Mouse (Mus musculus) kidney, postnatal 36 days (tissue): ENCODE results near the gene Pnpla6.
A peak's percentile ranks its signal among the peaks of the same experiment; 100 is the strongest.

ENCODE experiments used
- DNase-seq, 2 experiments: peaks; one replicate each; pipeline ENCODE4 v3.0.0; 2021 to 2022; ENCODE audit warnings: mixed read lengths in 2 of 2

Pnpla6 gene

GRCm38 (mm10) chr8:3507979-3508754 is 7.0 kb upstream of the Pnpla6 start:
- peak; percentile 43 to 48 for DNase-seq

GRCm38 (mm10) chr8:3514681-3515247 is 420 bp upstream of the Pnpla6 start:
- peak in 1 of 2 experiments; percentile 32 for DNase-seq

- DNase-seq, result peak; percentile 59 to 74
These were observed 710 bp downstream of the Pnpla6 start for GRCm38 (mm10) chr8:3515771-3516417.

- peak; percentile 97 to 98 for DNase-seq
These were observed 1.4 kb downstream of the Pnpla6 start for GRCm38 (mm10) chr8:3516450-3517116.

GRCm38 (mm10) chr8:3517117-3517495 is 1.9 kb downstream of the Pnpla6 start:
- DNase-seq, result peak in 1 of 2 experiments; percentile 41

- no peak for DNase-seq
These were observed 7.0 kb downstream of the Pnpla6 start for GRCm38 (mm10) chr8:3522007-3522697.

GRCm38 (mm10) chr8:3530816-3531215 is 15.6 kb downstream of the Pnpla6 start:
- no peak for DNase-seq

- no peak for DNase-seq
These were observed 16.8 kb downstream of the Pnpla6 start for GRCm38 (mm10) chr8:3531936-3532335.

GRCm38 (mm10) chr8:3536053-3536841 is 21.1 kb downstream of the Pnpla6 start:
- peak in 1 of 2 experiments; percentile 29 for DNase-seq

- no peak for DNase-seq
These were observed 21.8 kb downstream of the Pnpla6 start for GRCm38 (mm10) chr8:3536940-3537339.

- DNase-seq, result no peak
These were observed 22.5 kb downstream of the Pnpla6 start for GRCm38 (mm10) chr8:3537666-3538065.

- DNase-seq, result no peak
These were observed 24.0 kb downstream of the Pnpla6 start for GRCm38 (mm10) chr8:3539146-3539545.

GRCm38 (mm10) chr8:3540076-3540475 is 24.9 kb downstream of the Pnpla6 start:
- DNase-seq, result no peak

- no peak for DNase-seq
These were observed 31.3 kb downstream of the Pnpla6 start for GRCm38 (mm10) chr8:3546511-3546910.

GRCm38 (mm10) chr8:3552240-3552639 is 37.1 kb downstream of the Pnpla6 start:
- no peak for DNase-seq

- no peak for DNase-seq
These were observed 40.9 kb downstream of the Pnpla6 start for GRCm38 (mm10) chr8:3556114-3556513.

GRCm38 (mm10) chr8:3567641-3568371 is 52.6 kb downstream of the Pnpla6 start, which contains the start of gene C330021F23Rik:
TSS of gene C330021F23Rik (plus strand) at chr8:3567990.
- peak; percentile 59 to 74 for DNase-seq

GRCm38 (mm10) chr8:3568378-3568777 is 53.2 kb downstream of the Pnpla6 start:
- no peak for DNase-seq

GRCm38 (mm10) chr8:3569784-3570183 is 54.6 kb downstream of the Pnpla6 start:
- DNase-seq, result no peak

GRCm38 (mm10) chr8:3574546-3574945 is 59.4 kb downstream of the Pnpla6 start:
- DNase-seq, result no peak
